Mouse (Mus musculus): ENCODE results near the gene Slc25a3.
A peak's percentile ranks its signal among the peaks of the same experiment; 100 is the strongest.

The Slc25a3 gene

GRCm38 (mm10) chr10:91142654-91143191, 18.9 kb upstream of the Slc25a3 start:
- DNase-seq (ENCODE audit: low read depth, low spot score): no peak

GRCm38 (mm10) chr10:91141564-91141963, 17.7 kb upstream of the Slc25a3 start:
- DNase-seq (ENCODE audit: low read depth, low spot score): peak; percentile 40

GRCm38 (mm10) chr10:91139148-91139766, 15.4 kb upstream of the Slc25a3 start:
- DNase-seq (ENCODE audit: low read depth, low spot score): no peak

GRCm38 (mm10) chr10:91138317-91138716, 14.5 kb upstream of the Slc25a3 start:
- no peak for DNase-seq (ENCODE audit: low read depth, low spot score)

- no peak for DNase-seq (ENCODE audit: low read depth, low spot score)
Measured at GRCm38 (mm10) chr10:91137400-91137799, 13.5 kb upstream of the Slc25a3 start.

- DNase-seq (ENCODE audit: low read depth, low spot score): no peak
Measured at GRCm38 (mm10) chr10:91135302-91135972, 11.6 kb upstream of the Slc25a3 start.

GRCm38 (mm10) chr10:91131565-91131964, 7.7 kb upstream of the Slc25a3 start:
- DNase-seq (ENCODE audit: low read depth, low spot score): no peak

GRCm38 (mm10) chr10:91130792-91131191, 6.9 kb upstream of the Slc25a3 start:
- DNase-seq (ENCODE audit: low read depth, low spot score): no peak

GRCm38 (mm10) chr10:91128551-91129160, 4.8 kb upstream of the Slc25a3 start:
- no peak for DNase-seq (ENCODE audit: low read depth, low spot score)

GRCm38 (mm10) chr10:91127395-91127794, 3.5 kb upstream of the Slc25a3 start:
- no peak for DNase-seq (ENCODE audit: low read depth, low spot score)

- no peak for DNase-seq (ENCODE audit: low read depth, low spot score)
Measured at GRCm38 (mm10) chr10:91126618-91127355, 2.9 kb upstream of the Slc25a3 start.

- DNase-seq (ENCODE audit: low read depth, low spot score): no peak
Measured at GRCm38 (mm10) chr10:91123281-91123827, 505 bp downstream of the Slc25a3 start.

GRCm38 (mm10) chr10:91122646-91123045, 1.2 kb downstream of the Slc25a3 start:
- no peak for DNase-seq (ENCODE audit: low read depth, low spot score)

- no peak for DNase-seq (ENCODE audit: low read depth, low spot score)
Measured at GRCm38 (mm10) chr10:91116958-91117357, 6.9 kb downstream of the Slc25a3 start.

GRCm38 (mm10) chr10:91109841-91110240, 14.0 kb downstream of the Slc25a3 start:
- DNase-seq (ENCODE audit: low read depth, low spot score): no peak

- DNase-seq (ENCODE audit: low read depth, low spot score): no peak
Measured at GRCm38 (mm10) chr10:91105981-91106380, 17.9 kb downstream of the Slc25a3 start.

GRCm38 (mm10) chr10:91102799-91103590, 20.9 kb downstream of the Slc25a3 start:
- DNase-seq (ENCODE audit: low read depth, low spot score): no peak

- no peak for DNase-seq (ENCODE audit: low read depth, low spot score)
Measured at GRCm38 (mm10) chr10:91101936-91102335, 21.9 kb downstream of the Slc25a3 start.

- DNase-seq (ENCODE audit: low read depth, low spot score): no peak
Measured at GRCm38 (mm10) chr10:91100101-91100500, 23.8 kb downstream of the Slc25a3 start.

- DNase-seq (ENCODE audit: low read depth, low spot score): no peak
Measured at GRCm38 (mm10) chr10:91098056-91098455, 25.8 kb downstream of the Slc25a3 start.

Measured in telencephalon, adult 2 months (tissue).